In the genomic region with DNA sequence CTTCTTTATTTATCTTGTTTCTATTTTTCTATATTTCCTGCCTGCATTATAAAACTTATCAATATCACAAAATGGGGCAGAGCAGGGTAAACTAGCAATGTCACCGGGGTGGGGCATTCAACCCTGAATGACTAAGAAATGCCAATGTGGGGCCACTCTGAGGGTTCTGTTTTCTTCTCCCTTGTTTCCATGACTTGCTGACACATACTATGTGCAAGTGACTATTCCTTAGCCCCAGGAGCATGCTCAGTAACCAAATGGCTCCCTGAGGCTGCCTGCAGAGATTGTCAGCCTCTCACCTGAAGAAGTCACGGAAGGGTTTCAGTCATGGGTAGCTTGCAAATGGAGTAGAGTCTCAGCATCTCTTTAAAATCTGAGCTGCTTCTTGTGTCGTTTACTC, we compare ENCODE assay signal across 26 mouse cellular contexts.
"Had no signal": no experiment of that assay in that cellular context is flagged by ENCODE, and none has a peak within 500 bp of the region (broad histone marks: within the 10 kb centered on the region; RNA-seq: fewer than 3 reads in every experiment).

No protein-coding gene starts in this region.

- ATAC-seq: hindbrain, postnatal 0 days; intestine, embryonic 16.5 days; liver, postnatal 0 days had no signal

- H3K27me3 ChIP-seq: heart, embryonic 13.5 days; heart, embryonic 15.5 days; hindbrain, embryonic 12.5 days; kidney, embryonic 15.5 days; limb, embryonic 13.5 days; limb, embryonic 15.5 days; liver, embryonic 13.5 days; liver, embryonic 15.5 days had no signal

- DNase-seq: gastrocnemius, postnatal 14 days; gastrocnemius, postnatal 36 days; heart, adult 18-20 months; heart, postnatal 14 days; heart, postnatal 36 days; kidney, adult 11 months; kidney, adult 2 months; kidney, adult 9 months; kidney, postnatal 14 days; kidney, postnatal 4 days; liver, embryonic 13.5 days; liver, postnatal 0 days had no signal

- H3K9me3 ChIP-seq: heart, embryonic 13.5 days; heart, embryonic 15.5 days; hindbrain, embryonic 12.5 days; kidney, embryonic 15.5 days; limb, embryonic 13.5 days; limb, embryonic 15.5 days; liver, embryonic 13.5 days; liver, embryonic 15.5 days had no signal

- H3K36me3 ChIP-seq: heart, embryonic 13.5 days; heart, embryonic 15.5 days; hindbrain, embryonic 12.5 days; kidney, embryonic 15.5 days; limb, embryonic 13.5 days; limb, embryonic 15.5 days; liver, embryonic 13.5 days; liver, embryonic 15.5 days had no signal

- H3K27ac ChIP-seq: kidney, postnatal 0 days; layer of hippocampus, adult 2 months; left cerebral cortex, adult 2 months; liver, embryonic 13.5 days; liver, embryonic 15.5 days had no signal

- H3K4me2 ChIP-seq: heart, embryonic 11.5 days; heart, embryonic 13.5 days; heart, embryonic 15.5 days; hindbrain, embryonic 12.5 days; hindbrain, embryonic 14.5 days; kidney, embryonic 15.5 days; limb, embryonic 13.5 days; limb, embryonic 15.5 days; liver, embryonic 13.5 days; liver, embryonic 15.5 days had no signal

- H3K9ac ChIP-seq: heart, embryonic 13.5 days; heart, embryonic 15.5 days; hindbrain, embryonic 12.5 days; hindbrain, embryonic 14.5 days; kidney, embryonic 15.5 days; limb, embryonic 13.5 days; limb, embryonic 15.5 days; liver, embryonic 13.5 days; liver, embryonic 15.5 days; liver, postnatal 0 days had no signal

- H3K4me1 ChIP-seq: liver, embryonic 13.5 days; liver, embryonic 15.5 days had no signal

- H3K4me3 ChIP-seq: heart, embryonic 13.5 days; heart, embryonic 15.5 days; hindbrain, embryonic 12.5 days; kidney, embryonic 15.5 days; layer of hippocampus, adult 2 months; left cerebral cortex, adult 2 months; limb, embryonic 13.5 days; limb, embryonic 15.5 days; liver, embryonic 13.5 days; liver, embryonic 15.5 days had no signal
